Mouse (Mus musculus) cerebral cortex, adult 2 months (tissue): ENCODE data around the gene Mast1.

Experiments used
- WGBS: fragments of 180-500 bp; shearing (Covaris S2); methylation state at CpG from one replicate; pipeline ENCODE4 v1.1.7; 2018; 5-methylcytosine and 5-hydroxymethylcytosine counted together

The Mast1 gene

GRCm38 (mm10) chr8:84910551-84910950, 26.6 kb downstream of the Mast1 start:
- 88% methylated on average over 6 of the region's 6 CpGs for WGBS

DNA sequence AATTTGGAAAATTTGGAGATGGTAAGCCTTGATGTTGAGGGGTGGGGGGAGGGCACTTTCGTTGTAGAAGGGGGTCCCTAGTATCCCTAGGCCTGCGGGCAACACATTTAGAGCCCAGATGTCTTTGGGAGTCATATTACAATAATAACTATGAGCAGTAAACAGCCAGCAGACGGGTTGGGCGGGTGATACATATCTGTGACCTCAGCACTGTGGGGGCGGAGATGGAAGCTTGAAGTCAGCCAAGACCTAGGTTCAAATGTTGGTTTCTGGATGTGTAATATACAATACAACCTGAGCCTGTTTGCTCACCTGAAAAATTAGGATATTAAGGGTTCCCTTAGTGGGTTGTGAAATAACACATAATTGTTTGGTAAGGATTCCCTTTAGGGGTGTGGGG, 27.2 kb downstream of the Mast1 start:
- WGBS = 77% methylated on average over 5 of the region's 5 CpGs

- 56% methylated on average over 20 of the region's 20 CpGs for WGBS
These were observed 27.9 kb downstream of the Mast1 start for GRCm38 (mm10) chr8:84909162-84909767.

DNA sequence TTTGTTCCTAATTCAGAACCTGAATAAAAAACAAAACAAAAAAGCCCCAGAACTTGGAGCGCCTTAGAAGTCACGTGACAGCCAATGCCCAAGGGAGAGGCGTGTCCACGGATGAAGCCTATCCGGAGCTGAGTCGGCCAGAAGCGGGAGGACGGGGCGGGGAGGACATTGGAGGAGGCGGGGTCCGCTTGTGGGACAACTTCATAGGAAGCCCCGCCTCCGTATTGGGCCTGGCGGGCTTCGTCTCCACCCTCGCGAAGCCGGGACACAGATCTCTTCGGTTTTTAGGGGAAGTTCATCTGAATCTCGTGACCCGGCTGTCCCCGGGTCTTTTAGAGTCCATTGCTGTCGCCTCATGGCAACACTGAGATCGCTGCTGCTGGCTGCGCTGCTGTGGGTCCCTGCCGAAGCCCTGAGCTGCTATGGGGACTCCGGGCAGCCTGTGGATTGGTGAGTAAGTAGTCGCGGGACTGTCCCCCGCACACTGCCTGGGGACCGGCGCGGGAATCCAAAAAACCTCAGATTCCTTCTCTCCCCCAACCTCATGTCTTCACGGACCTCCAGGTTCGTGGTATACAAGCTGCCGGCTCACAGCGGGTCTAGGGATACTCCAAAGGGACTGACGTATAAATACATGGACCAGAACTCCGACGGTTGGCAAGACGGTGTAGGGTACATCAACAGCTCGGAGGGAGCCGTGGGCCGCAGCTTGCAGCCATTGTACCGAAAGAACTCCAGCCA, 28.6 kb downstream of the Mast1 start, which contains the start of gene Dnase2a:
Gene Dnase2a, plus strand, starts transcription at position 140 of the 741 bp plus-strand sequence.
- WGBS = 8% methylated on average over 45 of the region's 45 CpGs

DNA sequence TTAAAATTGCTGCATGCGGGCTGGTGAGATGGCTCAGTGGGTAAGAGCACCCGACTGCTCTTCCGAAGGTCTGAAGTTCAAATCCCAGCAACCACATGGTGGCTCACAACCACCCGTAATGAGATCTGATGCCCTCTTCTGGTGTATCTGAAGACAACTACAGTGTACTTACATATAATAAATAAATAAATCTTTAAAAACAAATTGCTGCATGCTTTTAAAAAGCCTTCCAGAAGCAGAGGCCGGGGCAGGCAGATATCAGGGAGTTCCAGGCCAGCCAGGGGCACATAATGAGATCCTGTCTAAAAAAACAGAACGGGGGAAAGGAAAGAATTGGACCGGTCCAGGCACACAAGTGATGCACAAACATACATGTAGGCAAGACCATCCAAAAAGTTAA, 29.2 kb downstream of the Mast1 start:
- WGBS = 37% methylated on average over 7 of the region's 7 CpGs

DNA sequence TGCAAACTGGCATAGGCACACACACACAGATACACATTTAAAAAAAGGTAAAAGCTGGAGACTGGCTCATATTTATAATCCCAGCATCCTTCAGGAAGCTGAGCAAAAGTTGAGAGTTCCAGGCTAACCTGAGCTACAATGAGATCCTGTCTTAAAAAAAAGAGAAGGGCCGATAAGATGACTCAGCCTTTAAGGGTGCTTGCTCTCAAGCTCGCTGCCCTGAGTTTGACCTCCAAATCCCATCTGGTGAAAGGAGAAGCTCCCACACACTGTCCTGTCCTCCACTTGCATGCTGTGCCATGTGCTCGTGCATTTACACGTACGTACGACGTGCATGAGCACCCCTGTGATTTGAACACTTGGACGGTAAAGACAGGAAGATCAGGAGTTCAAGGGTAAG, 29.7 kb downstream of the Mast1 start:
- 83% methylated on average over 8 of the region's 8 CpGs for WGBS

- 93% methylated on average over 9 of the region's 9 CpGs for WGBS
These were observed 30.1 kb downstream of the Mast1 start for GRCm38 (mm10) chr8:84907037-84907436.

- whole genome bisulfite sequencing = 74% methylated on average over 7 of the region's 7 CpGs
These were observed 32.8 kb downstream of the Mast1 start for GRCm38 (mm10) chr8:84904351-84904750.

DNA sequence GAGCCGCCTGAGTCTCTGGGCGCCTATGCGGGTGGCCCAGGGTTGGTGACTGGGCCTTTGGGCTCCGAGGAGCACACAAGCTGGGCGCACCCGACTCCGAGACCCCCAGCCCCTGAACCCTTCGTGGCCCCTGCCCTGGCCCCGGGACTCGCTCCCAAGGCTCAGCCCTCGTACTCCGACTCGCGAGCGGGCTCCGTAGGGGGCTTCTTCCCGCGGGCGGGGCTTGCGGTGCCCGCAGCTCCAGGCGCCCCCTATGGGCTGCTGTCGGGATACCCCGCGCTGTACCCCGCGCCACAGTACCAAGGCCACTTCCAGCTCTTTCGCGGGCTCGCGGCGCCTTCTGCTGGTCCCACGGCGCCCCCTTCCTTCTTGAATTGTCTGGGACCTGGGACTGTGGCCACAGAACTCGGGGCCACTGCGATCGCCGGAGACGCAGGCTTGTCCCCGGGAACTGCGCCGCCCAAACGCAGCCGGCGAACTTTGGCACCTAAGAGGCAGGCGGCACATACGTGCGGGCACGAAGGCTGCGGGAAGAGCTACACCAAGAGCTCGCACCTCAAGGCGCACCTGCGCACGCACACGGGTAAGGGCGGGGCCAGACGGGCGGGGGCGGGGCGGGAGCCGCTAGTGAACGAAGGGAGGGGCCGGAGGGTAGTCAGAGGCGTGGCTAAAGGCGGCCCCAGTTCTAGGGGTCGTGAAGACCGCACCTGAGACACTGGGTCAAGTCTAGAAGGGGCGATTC, 34.1 kb downstream of the Mast1 start:
- WGBS = 1% methylated on average over 68 of the region's 68 CpGs

DNA sequence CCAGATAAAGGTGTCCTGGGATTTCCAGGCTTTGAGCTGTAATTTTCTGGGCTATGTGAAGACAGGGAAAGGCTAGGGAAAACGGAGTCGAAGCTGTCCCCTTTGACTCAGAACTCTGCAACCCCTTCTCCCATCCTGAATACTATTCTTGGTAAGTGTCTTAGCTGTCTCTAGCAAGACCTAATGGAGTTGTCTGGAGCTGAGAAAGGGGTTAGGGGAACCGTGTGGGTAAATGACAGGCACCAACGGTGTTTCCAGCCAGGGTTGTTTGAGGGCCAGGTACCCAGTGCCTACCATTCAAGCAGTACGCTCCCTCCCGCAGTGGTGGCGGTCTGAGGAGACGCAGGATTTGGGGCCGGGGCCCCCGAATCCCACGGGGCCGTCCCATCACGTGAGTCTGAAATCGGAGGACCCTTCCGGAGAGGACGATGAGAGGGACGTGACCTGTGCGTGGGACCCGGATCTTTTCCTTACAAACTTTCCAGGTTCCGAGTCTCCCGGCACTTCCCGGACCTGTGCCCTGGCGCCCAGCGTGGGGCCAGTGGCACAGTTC, 34.7 kb downstream of the Mast1 start:
- 15% methylated on average over 24 of the region's 24 CpGs for WGBS

GRCm38 (mm10) chr8:84901752-84902151, 35.4 kb downstream of the Mast1 start, which contains the start of gene Klf1:
Gene Klf1 (plus strand): TSS chr8:84901928.
- 78% methylated on average over 3 of the region's 3 CpGs for WGBS

- 74% methylated on average over 4 of the region's 4 CpGs for WGBS
These were observed 36.1 kb downstream of the Mast1 start for GRCm38 (mm10) chr8:84901071-84901470.

GRCm38 (mm10) chr8:84895963-84896362, 41.2 kb downstream of the Mast1 start:
- WGBS = 69% methylated on average over 5 of the region's 5 CpGs

DNA sequence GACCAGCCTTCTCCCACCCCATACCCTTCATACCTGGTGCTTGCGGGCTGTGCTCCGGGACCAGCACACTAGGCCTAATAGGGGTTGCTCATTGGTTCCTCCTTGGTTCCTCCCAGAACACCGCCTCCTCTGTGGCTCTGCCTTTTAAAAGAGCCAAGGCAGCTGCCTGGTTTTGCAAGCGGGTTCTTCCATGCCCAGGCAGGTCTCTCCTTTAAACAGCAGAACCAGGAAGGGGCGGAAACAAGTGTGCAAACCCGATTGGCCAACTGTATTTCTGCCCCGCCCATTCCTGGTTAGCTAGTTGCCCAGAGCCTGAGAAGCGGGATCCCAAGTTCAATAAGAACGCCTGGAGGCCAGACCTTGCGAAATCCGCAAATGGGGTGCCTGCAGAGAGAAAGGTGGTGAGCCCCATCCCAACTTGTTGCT, 43.4 kb downstream of the Mast1 start, which contains the start of gene Gcdh:
Gene Gcdh, minus strand, starts transcription at position 213 of the 426 bp plus-strand sequence.
- under 1% methylated on average over 11 of the region's 11 CpGs for WGBS

GRCm38 (mm10) chr8:84892993-84893708, 44.0 kb downstream of the Mast1 start:
- WGBS = 10% methylated on average over 31 of the region's 31 CpGs

DNA sequence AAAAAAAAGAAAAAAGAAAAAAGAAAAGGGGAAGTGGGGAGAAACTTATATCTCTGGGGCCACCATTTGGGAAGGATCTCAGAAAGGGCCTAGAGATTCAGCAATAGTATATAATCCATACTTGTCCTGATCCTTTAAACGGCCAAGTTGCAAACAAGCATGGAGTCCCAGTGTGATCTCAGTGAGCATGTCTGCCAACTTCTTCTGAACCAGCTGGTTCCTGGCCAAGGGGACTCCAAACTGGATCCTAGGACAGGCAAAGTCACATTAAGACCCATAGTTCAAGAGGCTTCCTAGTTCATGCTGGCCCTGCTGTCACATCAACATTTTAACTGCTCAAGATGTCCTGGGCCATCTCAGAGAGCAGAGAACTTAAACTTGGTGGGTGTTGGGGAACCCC, 48.0 kb downstream of the Mast1 start:
- WGBS = 95% methylated on average over 1 of the region's 1 CpGs

- WGBS = 94% methylated on average over 3 of the region's 3 CpGs
These were observed 48.9 kb downstream of the Mast1 start for GRCm38 (mm10) chr8:84888280-84888679.

DNA sequence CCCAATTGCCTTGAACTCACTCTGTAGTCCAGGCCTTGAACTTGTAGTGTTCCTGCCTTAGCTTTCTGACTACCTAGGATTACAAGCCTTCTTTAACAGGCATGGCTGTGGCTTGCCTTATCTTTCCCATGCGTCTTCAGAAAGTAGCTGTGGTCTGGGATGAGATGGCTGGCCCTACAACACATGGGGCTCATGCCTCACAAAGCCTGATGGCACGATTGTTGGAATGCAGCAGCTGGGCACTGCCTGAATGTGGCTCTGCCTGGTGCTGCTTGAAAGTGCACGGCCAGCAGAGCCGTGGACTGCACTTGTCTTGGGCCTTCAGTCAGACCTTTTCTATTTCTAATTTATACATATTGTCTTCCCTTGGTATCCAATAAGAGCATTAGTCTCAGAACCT, 52.4 kb downstream of the Mast1 start:
- 85% methylated on average over 4 of the region's 4 CpGs for WGBS

DNA sequence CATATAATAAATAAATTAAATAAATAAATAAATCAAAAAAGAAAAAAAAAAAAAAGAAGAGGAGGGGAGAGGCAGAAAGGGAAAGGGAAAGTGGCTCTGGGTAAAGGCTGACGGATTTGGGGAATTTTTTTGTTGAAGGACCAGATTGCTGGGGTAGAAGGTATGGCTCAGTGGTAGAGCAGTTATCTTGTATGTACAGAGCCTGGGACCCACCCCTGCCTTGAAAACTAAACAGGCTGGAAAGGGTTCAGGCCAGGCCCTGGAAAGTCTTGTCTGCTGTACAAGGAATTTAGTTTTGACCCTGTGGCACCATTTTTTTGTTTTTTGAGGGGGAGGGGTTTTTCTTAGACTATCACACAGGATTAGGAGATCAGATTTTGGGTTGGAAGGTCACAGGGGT, 58.2 kb downstream of the Mast1 start:
- WGBS = 89% methylated on average over 1 of the region's 1 CpGs

- WGBS = 70% methylated on average over 3 of the region's 3 CpGs
These were observed 59.7 kb downstream of the Mast1 start for GRCm38 (mm10) chr8:84877297-84878035.

GRCm38 (mm10) chr8:84874339-84874738, 62.8 kb downstream of the Mast1 start:
- 95% methylated on average over 3 of the region's 3 CpGs for WGBS
